Mouse (Mus musculus): ENCODE measurements around the gene Rfc2.
"Not testable (repeated sequence)": the region's sequence is repeated elsewhere in the genome, so short reads cannot be mapped to it uniquely, and the experiment has no call there.

Gene Rfc2

DNA sequence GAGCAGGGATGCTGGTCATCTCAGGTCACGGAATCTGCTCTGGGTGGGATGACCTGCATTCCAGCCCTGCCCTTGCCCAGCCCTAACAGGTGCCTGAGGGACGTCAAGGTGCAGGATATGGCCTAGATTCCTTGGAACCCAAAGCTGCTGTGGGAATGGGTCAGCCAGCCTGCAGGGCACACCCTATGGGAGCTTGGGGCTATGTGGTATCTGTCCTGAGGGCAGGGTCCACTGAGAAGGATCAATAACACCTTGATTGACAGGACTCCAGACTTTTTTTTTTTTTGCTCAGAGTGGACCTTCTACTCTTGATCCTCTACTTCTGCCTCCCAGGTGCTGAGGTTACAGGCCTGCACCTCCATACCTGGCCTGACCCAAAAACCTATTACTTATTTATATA lies 66.2 kb downstream of the Rfc2 start:
- no peak for DNase-seq (ENCODE audit: low read depth, low spot score)

DNA sequence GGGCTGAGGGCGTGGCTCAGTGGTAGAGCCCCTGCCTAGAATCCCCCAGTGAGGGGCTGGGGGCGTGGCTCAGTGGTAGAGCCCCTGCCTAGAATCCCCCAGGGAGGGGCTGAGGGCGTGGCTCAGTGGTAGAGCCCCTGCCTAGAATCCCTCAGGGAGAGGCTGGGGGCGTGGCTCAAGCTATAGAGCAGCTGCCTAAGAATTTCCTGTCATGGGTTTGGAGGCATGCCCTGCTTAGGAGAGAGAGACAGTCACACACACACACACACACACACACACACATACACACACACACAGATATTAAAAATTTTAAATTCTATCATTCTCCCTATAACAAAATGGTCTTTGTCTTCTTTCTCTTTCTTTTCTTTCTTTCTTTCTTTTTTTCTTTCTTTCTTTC lies 67.8 kb downstream of the Rfc2 start:
- DNase-seq (ENCODE audit: low read depth, low spot score), result not testable (repeated sequence)

DNA sequence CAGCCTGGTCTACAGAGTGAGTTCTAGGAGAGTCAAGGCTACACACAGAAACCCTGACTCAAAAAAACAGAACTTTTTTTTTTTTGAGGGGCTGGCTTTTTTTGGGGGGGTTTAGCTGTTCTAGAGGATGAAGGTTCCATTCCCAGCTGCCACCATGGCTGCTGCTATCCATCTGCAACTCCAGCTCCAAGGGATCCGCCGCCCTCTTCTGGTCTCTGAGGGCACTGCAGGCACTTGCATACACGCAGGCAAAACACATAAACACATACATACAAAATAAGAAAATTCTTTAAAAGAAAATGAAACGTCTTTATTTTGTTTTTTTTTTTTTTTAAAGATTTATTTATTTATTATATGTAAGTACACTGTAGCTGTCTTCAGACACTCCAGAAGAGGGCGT lies 69.8 kb downstream of the Rfc2 start:
- DNase-seq (ENCODE audit: low read depth, low spot score), result peak; percentile 48

Data from c-Kit-negative CD71-positive TER-119-positive erythroid progenitor cells, embryonic 14.5 days (primary cell).